Mouse (Mus musculus) gastrocnemius, postnatal 36 days (tissue): ENCODE results near the gene Igf1. TPM values are rescaled to one million over a fixed set of nuclear protein-coding genes. Genes with fewer than 3 reads are reported as not detected.

Experiments
- total RNA-seq, 2 experiments: library from RNA; stranded (reverse); gene quantifications; 2 replicates each; pipeline ENCODE4 v1.2.3; 2021

Gene Igf1
- total RNA-seq, 2 experiments from 2014 or later = 18.4 to 31.9 TPM

Other genes with a start within 250 kb of the Igf1 start
- gene Pmch, start 232.8 kb downstream of the Igf1 start, total RNA-seq = not detected